Mouse (Mus musculus): ENCODE data around the gene Lysmd4. TPM values are rescaled to one million over a fixed set of nuclear protein-coding genes. Genes with fewer than 3 reads are reported as not detected.

The Lysmd4 gene
- total RNA-seq, 2 experiments from 2014 or later: 17.4 to 18.1 TPM

DNA sequence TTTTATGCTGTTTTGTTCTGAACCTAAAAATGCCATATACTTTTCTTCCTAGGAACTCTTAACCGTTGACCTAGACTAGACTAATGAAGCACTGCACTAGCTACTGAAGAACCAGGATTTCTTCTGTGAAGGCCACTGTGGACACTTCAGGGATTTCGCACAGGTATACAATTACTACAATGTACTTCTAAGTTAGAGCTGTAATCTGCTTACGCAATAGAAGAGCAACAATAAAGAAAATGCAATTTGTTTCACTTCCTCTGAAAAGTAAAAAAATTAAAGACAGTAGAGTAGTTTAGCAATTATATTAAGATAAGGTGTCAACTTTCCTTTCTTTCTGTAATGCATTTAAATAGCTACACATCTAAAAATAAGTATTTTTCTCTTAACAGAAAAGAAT, 84.7 kb downstream of the Lysmd4 start:
- no peak for DNase-seq
- intact Hi-C loops (cut with DNase I): loop anchor here (5.0 kb wide), 1 partner anchor 35 kb away; no protein-coding TSS in a partner anchor

DNA sequence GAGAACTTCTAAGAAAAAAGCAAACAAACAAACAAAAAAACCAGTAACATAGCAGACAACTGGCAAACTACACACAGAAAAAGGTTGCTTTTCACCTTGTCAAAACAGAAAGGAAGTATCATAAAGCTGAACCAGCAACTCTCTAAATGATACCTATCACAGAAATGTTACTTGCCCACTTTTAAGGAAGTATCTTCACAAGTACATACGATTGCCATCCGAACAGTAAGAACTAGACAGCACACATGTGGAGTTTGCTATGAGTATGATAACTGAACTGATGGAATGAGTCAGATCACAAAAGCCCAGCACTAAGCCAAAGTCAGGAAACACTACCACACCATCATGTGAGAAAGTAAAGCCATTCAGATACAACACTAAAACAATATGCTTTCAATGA, 85.8 kb downstream of the Lysmd4 start:
- DNase-seq: no peak
- intact Hi-C loops (cut with DNase I): loop anchor here (5.0 kb wide), 1 partner anchor 36 kb away; no protein-coding TSS in a partner anchor

DNA sequence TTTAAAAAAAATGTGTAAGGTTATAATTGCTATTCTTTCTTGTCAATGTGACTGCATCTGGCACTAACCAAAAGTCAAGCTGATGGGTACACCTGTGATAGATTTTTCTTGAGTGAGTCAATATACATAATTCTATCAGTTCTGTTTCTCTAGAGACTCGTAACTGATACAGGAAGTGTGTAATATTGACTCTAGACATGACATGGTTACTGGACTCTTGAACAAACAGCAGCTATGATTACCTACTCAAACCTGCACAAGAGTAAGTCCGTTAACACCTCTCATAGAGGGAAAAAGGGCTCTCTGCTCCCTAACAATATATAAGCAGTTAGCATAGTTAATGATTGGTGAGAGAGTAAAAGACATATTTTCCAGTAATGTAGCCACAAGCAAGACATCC, 87.8 kb downstream of the Lysmd4 start:
- DNase-seq: no peak

DNA sequence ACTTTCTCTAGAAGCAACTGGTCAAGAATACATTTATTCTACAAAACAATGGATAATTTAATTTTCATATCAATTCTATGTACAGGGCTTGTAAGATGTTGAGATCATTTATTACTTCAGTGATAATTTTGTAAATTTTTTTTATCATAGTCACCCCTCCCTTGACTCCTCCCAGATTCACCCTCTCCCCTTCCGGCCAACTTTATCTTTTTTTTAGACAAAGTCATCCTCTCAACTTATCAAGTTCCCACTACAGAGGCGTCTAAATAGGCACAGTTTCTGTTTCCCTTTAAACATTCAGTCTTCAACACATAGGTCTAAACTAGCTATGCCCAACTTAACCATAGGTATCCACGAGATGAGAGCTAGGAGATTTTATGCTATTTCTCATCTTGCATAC, 90.9 kb downstream of the Lysmd4 start:
- intact Hi-C loops (cut with DNase I): no loop called here

More for the DNA sequence above, 87.8 kb downstream of the Lysmd4 start:
- intact Hi-C loops (cut with DNase I): no loop called here

DNA sequence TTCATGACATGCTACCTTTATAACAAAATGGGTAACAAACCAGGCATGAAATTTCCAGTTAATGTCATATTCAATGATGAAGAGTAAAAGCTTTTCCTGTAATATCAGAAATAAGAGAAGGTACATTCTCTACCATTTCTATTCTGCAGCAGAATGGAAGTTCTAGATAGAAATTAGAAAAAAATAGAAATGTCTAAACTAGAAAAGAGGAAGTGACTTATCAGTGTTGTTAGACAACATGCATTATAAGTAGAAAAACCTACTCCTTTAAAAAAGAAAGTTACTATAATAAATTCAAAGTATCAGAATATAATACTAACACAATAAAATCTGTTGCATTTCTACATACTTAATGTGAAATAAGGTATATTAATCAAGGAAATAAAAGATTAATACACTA, 96.4 kb downstream of the Lysmd4 start:
- no peak for DNase-seq
- intact Hi-C loops (cut with DNase I): no loop called here

More for the DNA sequence above, 90.9 kb downstream of the Lysmd4 start:
- no peak for DNase-seq

DNA sequence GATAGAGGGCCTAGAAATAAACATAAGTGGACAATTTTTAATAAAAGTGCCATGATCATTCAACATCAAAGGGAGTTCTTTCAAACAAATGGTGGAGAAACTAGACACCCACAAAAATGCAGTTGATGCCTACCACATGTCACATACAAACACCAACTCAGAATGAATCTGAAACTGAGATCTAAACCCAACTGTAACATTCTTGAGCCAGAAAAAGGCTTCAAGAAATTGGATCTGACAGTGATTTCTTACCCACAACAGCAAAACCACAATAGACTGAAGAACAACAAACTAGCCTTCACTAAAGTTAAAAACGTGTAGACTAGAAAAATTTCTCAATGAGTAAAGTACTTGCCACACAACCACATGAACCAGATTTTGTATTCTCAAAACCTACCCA, 98.0 kb downstream of the Lysmd4 start:
- intact Hi-C loops (cut with DNase I): no loop called here

DNA sequence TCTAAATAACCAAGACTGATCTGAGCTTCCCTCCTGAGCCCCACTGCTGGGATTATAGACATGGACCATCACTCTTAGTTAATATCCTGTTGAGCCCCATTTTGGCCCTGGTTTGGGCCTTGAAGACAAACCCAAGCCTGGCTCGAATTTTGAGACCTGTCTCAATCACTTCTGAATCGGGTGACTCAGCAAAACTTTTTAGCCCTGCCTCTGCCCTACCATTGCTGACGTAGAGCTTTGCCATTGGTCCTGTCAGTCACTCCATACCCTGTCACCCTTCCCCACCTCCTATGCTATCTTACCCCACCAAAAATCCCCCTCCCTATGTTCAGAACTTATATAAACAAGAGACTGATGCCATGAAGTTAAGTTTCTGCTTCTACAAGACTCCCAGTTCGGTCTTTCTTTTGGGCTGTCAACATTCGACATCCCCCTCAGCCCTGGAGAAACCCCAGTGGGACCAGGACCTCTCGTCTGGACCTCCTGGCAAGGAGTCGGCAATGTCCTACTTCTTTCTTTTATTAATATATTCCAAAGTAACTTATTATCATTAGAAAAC, 119.8 kb downstream of the Lysmd4 start:
- DNase-seq: no peak
- intact Hi-C loops (cut with DNase I): no loop called here

More for the DNA sequence above, 98.0 kb downstream of the Lysmd4 start:
- DNase-seq: no peak

DNA sequence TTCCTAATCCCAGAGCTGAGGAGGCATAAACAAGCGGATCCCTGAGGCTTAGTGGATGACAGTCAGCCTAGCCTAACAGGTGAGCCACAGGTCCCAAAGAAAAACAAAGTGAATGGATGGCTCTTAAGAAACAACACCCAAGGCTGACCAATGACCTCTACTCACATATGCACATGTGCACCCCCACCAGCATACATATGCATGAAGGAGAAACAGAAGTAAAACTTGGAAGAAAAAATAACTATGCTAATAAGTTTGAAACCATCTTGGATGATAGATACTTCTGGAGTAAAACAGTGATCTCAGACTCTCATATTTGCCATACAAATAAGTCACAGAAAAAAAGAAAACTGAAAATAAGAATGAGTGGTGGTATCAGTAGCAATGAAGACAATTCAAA, 122.1 kb downstream of the Lysmd4 start:
- DNase-seq: no peak
- intact Hi-C loops (cut with DNase I): no loop called here

DNA sequence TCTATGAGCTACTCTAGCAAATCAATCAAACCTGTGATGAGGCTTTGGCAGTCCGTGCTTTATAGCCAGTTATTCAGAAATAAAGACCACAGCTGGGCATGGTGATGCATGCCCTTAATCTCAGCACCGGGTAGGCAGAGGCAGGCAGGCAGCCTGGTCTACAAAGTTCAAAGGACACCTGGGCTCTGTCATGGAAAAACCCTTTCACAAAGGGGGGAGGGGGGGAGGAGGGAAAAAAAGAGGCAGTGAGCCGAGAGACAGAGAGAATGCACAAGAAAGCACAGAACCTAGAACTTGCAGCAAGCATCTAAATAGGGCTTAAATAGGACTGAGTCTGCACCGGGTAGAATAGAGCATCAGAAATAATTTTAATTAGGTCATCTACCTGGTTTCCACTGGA, 130.6 kb downstream of the Lysmd4 start:
- DNase-seq: no peak
- intact Hi-C loops (cut with DNase I): no loop called here

DNA sequence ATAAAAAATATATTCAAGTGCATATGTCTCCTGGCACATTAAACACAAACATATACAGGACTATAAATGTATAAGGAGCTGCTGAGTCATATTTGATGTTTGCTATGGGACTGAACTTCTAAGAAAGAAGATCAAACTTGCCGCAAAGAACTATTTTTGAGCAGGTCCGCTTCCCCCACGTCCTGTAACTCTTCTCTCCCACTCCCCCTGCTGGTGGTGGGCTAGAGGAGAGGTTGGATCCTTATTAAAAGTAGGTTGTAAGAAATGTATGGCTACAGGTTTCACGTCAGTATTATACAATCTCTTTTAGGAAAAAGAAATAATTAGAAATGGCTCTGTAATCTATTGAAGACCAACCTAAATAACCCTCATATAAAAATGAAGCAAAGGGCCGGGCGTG, 131.3 kb downstream of the Lysmd4 start:
- intact Hi-C loops (cut with DNase I): no loop called here
- no peak for DNase-seq

DNA sequence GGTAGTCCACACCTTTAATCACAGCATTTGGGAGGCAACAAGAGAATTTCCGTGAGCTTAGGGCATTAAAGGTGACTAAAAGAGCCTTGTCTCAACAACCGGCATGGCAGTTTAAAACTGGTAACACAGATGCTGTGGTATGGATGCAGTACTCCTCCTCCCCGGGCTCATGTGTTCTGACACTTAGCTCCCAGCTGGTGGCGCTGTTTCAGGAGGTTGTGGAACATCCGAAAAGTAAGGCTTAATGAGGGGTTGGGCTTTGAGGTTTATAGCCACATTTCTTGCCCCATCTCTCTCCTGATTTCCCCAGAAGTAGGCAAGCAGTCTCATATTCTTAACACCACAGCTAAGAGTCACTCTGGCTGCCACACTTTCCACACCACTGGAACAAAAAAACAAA, 133.5 kb downstream of the Lysmd4 start:
- intact Hi-C loops (cut with DNase I): no loop called here
- no peak for DNase-seq

Other genes with a start within 250 kb of the Lysmd4 start
- 100 to 1,000 TPM; 157 to 165 TPM for gene Mef2a, start 150.3 kb downstream of the Lysmd4 start, total RNA-seq (2021)